Mouse (Mus musculus): ENCODE measurements around the gene Rhpn2. TPM values are rescaled to one million over a fixed set of nuclear protein-coding genes. Genes with fewer than 3 reads are reported as not detected.

The Rhpn2 gene
- total and polyA plus RNA-seq, 3 experiments, result 3.0 to 4.2 (median 3.1) TPM

DNA sequence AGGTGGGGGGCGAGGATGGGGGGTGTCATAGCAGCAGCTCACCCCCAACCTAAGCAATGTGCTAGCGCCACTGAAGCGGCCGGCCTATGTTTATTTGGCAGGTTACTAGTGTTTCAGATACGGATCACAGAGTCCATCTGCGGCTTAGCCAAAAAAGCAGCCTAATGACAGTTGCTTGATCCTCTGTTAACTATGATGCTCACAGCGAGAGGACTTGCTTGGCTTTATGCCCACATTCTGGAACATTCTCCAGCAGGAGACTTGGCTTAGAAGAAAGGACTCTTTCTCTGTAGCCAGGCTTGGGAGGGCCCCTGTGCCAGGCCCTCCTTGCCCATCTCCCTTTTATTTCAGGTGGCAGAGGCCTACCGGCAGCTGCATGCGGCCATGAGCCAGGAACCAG lies 42.7 kb downstream of the Rhpn2 start:
- Histone ChIP-seq H3K4me3 (no peak overlapping the region), H3K36me3 (ENCODE audit: control insufficient read depth, insufficient read depth, low read length) (no peaks in the 10 kb centered on the region), H3K9ac (ENCODE audit: low read depth, low read length) (no peak overlapping the region), H3K79me2 (replicated peaks; ENCODE audit: control insufficient read depth, insufficient read depth, low read length) (no peaks in the 10 kb centered on the region), H3K27me3 (ENCODE audit: control insufficient read depth, insufficient read depth, low read length) (no peaks in the 10 kb centered on the region), H3K4me1 (ENCODE audit: control insufficient read depth, insufficient read depth, low read length) (no peaks in the 10 kb centered on the region), H3K27ac (no peak overlapping the region)
- intact Hi-C loops (cut with DNase I), result no loop called here
- WGBS, result 89% methylated on average over 9 of the region's 9 CpGs
- TF ChIP-seq POLR2A (IDR thresholded peaks at IDR 0.05; ENCODE audit: insufficient read depth, low read depth, low read length), result no peak
- TF ChIP-seq EP300 (IDR thresholded peaks at IDR 0.05; ENCODE audit: insufficient read depth, low read depth, low read length), result no peak
- TF ChIP-seq CTCF (IDR thresholded peaks at IDR 0.05), result no peak
- no peak for DNase-seq

DNA sequence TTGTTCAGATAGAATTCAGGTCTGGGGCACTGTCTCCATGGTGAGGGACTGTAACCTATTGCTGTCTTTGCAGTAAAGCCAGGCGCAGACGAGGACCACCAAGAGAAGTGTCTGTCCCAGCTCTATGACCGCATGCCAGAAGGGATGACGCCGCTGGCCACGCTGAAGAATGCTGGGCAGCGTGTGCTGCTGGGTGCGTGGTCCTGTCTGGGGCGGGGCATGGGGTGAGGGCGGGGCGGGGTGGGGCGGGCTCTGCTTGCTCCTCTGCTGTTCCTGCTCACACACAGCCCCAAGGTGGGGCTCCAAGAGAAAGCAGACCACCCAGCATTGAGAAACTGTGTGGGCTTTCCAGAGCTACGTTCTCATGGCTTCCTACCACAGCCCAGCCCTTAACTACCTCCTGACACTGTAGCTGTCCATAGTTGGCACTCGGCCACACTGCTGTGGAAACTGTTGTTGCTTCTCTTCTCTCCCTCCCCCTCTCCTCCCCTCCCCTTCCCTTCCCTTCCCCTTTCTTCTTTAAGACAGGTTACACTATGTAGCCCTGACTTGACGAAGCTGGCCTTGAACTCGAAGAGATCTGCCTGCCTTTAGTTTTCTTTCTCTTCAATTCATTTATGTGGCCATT lies 45.6 kb downstream of the Rhpn2 start:
- no peak overlapping the region for H3K4me3 ChIP-seq
- WGBS, result 36% methylated on average over 16 of the region's 16 CpGs
- no peak overlapping the region for H3K9ac ChIP-seq (ENCODE audit: low read depth, low read length)
- H3K27me3 ChIP-seq (ENCODE audit: control insufficient read depth, insufficient read depth, low read length), result no peaks in the 10 kb centered on the region
- no peaks in the 10 kb centered on the region for H3K36me3 ChIP-seq (ENCODE audit: control insufficient read depth, insufficient read depth, low read length)
- TF ChIP-seq POLR2A (IDR thresholded peaks at IDR 0.05; ENCODE audit: insufficient read depth, low read depth, low read length) (no peak), EP300 (IDR thresholded peaks at IDR 0.05; ENCODE audit: insufficient read depth, low read depth, low read length) (no peak), CTCF (IDR thresholded peaks at IDR 0.05) (no peak)
- peak in 1 of 2 experiments; percentile 15 for DNase-seq
- intact Hi-C loops (cut with DNase I), result no loop called here
- H3K4me1 ChIP-seq (ENCODE audit: control insufficient read depth, insufficient read depth, low read length), result no peaks in the 10 kb centered on the region
- no peaks in the 10 kb centered on the region for H3K79me2 ChIP-seq (replicated peaks; ENCODE audit: control insufficient read depth, insufficient read depth, low read length)
- H3K27ac ChIP-seq, result no peak overlapping the region

DNA sequence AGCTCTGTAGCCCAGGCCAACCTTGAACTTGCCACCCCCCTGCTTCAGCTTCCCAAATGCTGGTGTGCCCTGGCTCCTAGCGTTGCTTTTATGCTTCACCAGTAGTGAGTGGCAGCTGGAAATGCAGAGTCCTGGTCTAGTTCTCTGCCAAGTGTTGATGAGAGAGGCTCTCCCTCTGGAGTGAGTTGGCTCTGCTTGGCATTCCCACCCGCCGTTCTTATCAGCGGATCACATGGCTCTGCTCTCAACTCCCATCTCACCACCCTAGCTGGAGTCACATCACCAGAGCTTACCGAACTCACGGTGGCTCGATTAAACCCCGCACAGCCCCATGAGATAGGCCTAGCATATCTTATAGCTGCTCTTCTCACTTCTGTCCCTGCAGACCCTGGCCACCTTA lies 46.4 kb downstream of the Rhpn2 start:
- Histone ChIP-seq H3K27ac (no peak overlapping the region), H3K36me3 (ENCODE audit: control insufficient read depth, insufficient read depth, low read length) (no peaks in the 10 kb centered on the region), H3K9ac (ENCODE audit: low read depth, low read length) (no peak overlapping the region), H3K4me1 (ENCODE audit: control insufficient read depth, insufficient read depth, low read length) (no peaks in the 10 kb centered on the region), H3K27me3 (ENCODE audit: control insufficient read depth, insufficient read depth, low read length) (no peaks in the 10 kb centered on the region), H3K4me3 (no peak overlapping the region), H3K79me2 (replicated peaks; ENCODE audit: control insufficient read depth, insufficient read depth, low read length) (no peaks in the 10 kb centered on the region)
- no peak for TF ChIP-seq POLR2A (IDR thresholded peaks at IDR 0.05; ENCODE audit: insufficient read depth, low read depth, low read length)
- TF ChIP-seq CTCF (IDR thresholded peaks at IDR 0.05), result peak; percentile 20; the same call in 1 of the 2 replicates
- 0 out of 2 replicates have a peak, but pooled peaks have one; percentile 44 for TF ChIP-seq EP300 (IDR thresholded peaks at IDR 0.05; ENCODE audit: insufficient read depth, low read depth, low read length)
- 45% methylated on average over 8 of the region's 8 CpGs for WGBS
- intact Hi-C loops (cut with DNase I), result no loop called here
- DNase-seq, result peak in 1 of 2 experiments; percentile 62

DNA sequence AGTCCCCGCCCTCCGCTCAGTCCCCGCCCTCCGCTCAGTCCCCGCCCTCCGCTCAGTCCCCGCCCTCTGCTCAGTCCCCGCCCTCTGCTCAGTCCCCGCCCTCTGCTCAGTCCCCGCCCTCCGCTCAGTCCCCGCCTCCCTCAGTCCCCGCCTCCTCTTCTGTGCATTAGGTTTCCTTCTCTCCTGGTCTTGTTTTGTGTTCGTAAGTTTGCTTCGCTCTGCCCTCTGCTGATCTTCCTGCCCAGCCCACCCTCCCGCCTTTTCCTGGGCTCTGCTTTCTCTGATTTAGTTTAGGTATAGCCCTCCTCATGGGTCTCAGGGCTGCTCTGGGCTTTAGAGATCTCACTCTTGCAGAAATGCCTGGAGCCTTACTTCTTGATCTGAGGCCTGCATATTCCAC lies 47.9 kb downstream of the Rhpn2 start:
- no peaks in the 10 kb centered on the region for H3K4me1 ChIP-seq (ENCODE audit: control insufficient read depth, insufficient read depth, low read length)
- TF ChIP-seq POLR2A (IDR thresholded peaks at IDR 0.05; ENCODE audit: insufficient read depth, low read depth, low read length), result no peak
- TF ChIP-seq EP300 (IDR thresholded peaks at IDR 0.05; ENCODE audit: insufficient read depth, low read depth, low read length), result no peak
- TF ChIP-seq CTCF (IDR thresholded peaks at IDR 0.05), result no peak
- intact Hi-C loops (cut with DNase I), result no loop called here
- H3K79me2 ChIP-seq (replicated peaks; ENCODE audit: control insufficient read depth, insufficient read depth, low read length), result no peaks in the 10 kb centered on the region
- no peak overlapping the region for H3K27ac ChIP-seq
- H3K27me3 ChIP-seq (ENCODE audit: control insufficient read depth, insufficient read depth, low read length), result no peaks in the 10 kb centered on the region
- WGBS, result 67% methylated on average over 16 of the region's 16 CpGs
- no peak overlapping the region for H3K4me3 ChIP-seq
- H3K9ac ChIP-seq (ENCODE audit: low read depth, low read length), result no peak overlapping the region
- no peak for DNase-seq
- H3K36me3 ChIP-seq (ENCODE audit: control insufficient read depth, insufficient read depth, low read length), result no peaks in the 10 kb centered on the region

DNA sequence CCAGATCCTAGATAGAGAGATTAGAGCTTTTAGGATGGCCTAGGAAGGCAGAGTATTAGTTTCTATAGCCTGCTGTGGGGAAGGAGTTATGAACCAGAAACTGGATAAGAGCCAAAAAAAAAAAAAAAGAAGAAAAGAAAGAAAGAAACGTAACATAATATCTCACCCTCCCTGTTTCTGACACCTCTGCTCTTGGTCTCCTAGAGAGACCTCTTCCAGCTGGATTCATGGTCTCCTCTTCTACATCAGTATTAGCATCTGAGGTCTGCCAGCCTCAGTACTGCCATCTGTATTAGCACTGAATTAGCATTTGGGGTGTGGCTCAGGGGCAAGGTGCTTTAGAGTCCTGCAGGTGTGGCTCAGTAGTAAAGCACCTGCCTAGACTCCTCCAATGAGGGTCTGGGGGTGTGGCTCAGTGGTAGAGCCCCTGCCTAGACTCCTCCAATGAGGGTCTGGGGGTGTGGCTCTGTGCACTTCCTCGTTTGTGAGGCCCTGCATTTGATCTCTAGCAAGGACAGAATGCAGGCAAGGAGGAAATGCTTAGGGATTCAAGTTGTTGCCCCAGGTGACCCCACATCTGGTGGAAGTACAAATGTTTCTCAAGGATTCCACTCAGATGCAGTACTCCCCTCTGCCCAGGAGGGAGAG lies 48.9 kb downstream of the Rhpn2 start:
- Histone ChIP-seq H3K36me3 (ENCODE audit: control insufficient read depth, insufficient read depth, low read length) (no peaks in the 10 kb centered on the region), H3K9ac (ENCODE audit: low read depth, low read length) (no peak overlapping the region), H3K27ac (no peak overlapping the region), H3K4me3 (no peak overlapping the region), H3K4me1 (ENCODE audit: control insufficient read depth, insufficient read depth, low read length) (no peaks in the 10 kb centered on the region), H3K27me3 (ENCODE audit: control insufficient read depth, insufficient read depth, low read length) (no peaks in the 10 kb centered on the region), H3K79me2 (replicated peaks; ENCODE audit: control insufficient read depth, insufficient read depth, low read length) (no peaks in the 10 kb centered on the region)
- no peak for DNase-seq
- WGBS, result 43% methylated on average over 2 of the region's 2 CpGs
- no peak for TF ChIP-seq POLR2A (IDR thresholded peaks at IDR 0.05; ENCODE audit: insufficient read depth, low read depth, low read length)
- TF ChIP-seq EP300 (IDR thresholded peaks at IDR 0.05; ENCODE audit: insufficient read depth, low read depth, low read length), result no peak
- TF ChIP-seq CTCF (IDR thresholded peaks at IDR 0.05), result no peak
- intact Hi-C loops (cut with DNase I), result no loop called here

DNA sequence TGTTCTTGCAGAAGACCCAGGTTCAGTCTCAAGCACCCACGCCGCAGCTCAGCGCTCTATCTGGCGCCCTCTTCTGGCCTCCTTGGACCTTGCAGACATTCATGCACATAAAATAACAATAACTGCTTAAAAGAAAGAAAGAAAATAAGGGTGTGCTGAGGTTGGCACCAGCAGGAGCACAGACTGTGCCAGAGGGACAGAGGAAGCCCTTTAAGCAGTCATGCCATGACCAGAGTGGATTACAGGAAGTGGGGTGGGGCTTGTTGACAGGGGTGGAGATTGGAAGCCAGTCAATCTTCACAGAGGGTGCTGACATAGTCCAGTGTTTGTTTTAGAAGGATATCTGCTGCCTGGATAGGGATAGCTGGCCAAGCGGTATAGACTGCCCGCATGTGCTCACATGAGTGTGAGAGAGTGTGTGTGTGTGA lies 52.6 kb downstream of the Rhpn2 start:
- intact Hi-C loops (cut with DNase I), result no loop called here

More for the DNA sequence above, 52.6 kb downstream of the Rhpn2 start:
- Histone ChIP-seq H3K27ac (no peak overlapping the region), H3K4me3 (no peak overlapping the region), H3K9ac (ENCODE audit: low read depth, low read length) (no peak overlapping the region), H3K36me3 (ENCODE audit: control insufficient read depth, insufficient read depth, low read length) (no peaks in the 10 kb centered on the region), H3K27me3 (ENCODE audit: control insufficient read depth, insufficient read depth, low read length) (no peaks in the 10 kb centered on the region), H3K4me1 (ENCODE audit: control insufficient read depth, insufficient read depth, low read length) (no peaks in the 10 kb centered on the region), H3K79me2 (replicated peaks; ENCODE audit: control insufficient read depth, insufficient read depth, low read length) (no peaks in the 10 kb centered on the region)
- 33% methylated on average over 6 of the region's 6 CpGs for WGBS
- TF ChIP-seq POLR2A (IDR thresholded peaks at IDR 0.05; ENCODE audit: insufficient read depth, low read depth, low read length) (no peak), EP300 (IDR thresholded peaks at IDR 0.05; ENCODE audit: insufficient read depth, low read depth, low read length) (0 out of 2 replicates have a peak, but pooled peaks have one; percentile 13), CTCF (IDR thresholded peaks at IDR 0.05) (peak; percentile 62)
- peak in 1 of 2 experiments; percentile 26 for DNase-seq

All from heart, adult 2 months (tissue).